Mouse (Mus musculus): ENCODE results near the gene Mdm2. TPM values are rescaled to one million over a fixed set of nuclear protein-coding genes. Genes with fewer than 3 reads are reported as not detected.
"Not testable (repeated sequence)": the region's sequence is repeated elsewhere in the genome, so short reads cannot be mapped to it uniquely, and the experiment has no call there.

Gene Mdm2
- polyA plus RNA-seq, 1 experiment from 2014 or later: 55.3 TPM

GRCm38 (mm10) chr10:117736573-117736972, 26.0 kb upstream of the Mdm2 start:
- Histone ChIP-seq H3K4me3 (ENCODE audit: low read length) (no peak overlapping the region), H3K4me1 (ENCODE audit: control insufficient read depth, insufficient read depth, low read length) (peaks cover 3% of the 10 kb centered on the region; the same call in 1 of the 2 replicates), H3K27ac (ENCODE audit: low read length) (no peak overlapping the region), H3K4me2 (ENCODE audit: low read depth, low read length) (no peak overlapping the region), H3K9me3 (replicated peaks; ENCODE audit: control insufficient read depth, low read length) (no peaks in the 10 kb centered on the region), H3K27me3 (ENCODE audit: control insufficient read depth, insufficient read depth, low read length) (no peaks in the 10 kb centered on the region), H3K36me3 (ENCODE audit: control insufficient read depth, insufficient read depth) (peaks cover 12% of the 10 kb centered on the region), H3K9ac (ENCODE audit: low read length) (no peak overlapping the region)
- WGBS: 85% methylated on average over 5 of the region's 5 CpGs
- ATAC-seq (replicated peaks; ENCODE audit: extremely low read depth, insufficient read depth, low FRiP score): no peak

- 79% methylated on average over 11 of the region's 12 CpGs for WGBS
- not testable (repeated sequence) for ATAC-seq (replicated peaks; ENCODE audit: extremely low read depth, insufficient read depth, low FRiP score); H3K9ac ChIP-seq (ENCODE audit: low read length); H3K9me3 ChIP-seq (replicated peaks; ENCODE audit: control insufficient read depth, low read length); H3K27ac ChIP-seq (ENCODE audit: low read length); H3K4me2 ChIP-seq (ENCODE audit: low read depth, low read length); H3K4me1 ChIP-seq (ENCODE audit: control insufficient read depth, insufficient read depth, low read length); H3K27me3 ChIP-seq (ENCODE audit: control insufficient read depth, insufficient read depth, low read length); H3K4me3 ChIP-seq (ENCODE audit: low read length)
- peaks cover 12% of the 10 kb centered on the region for H3K36me3 ChIP-seq (ENCODE audit: control insufficient read depth, insufficient read depth)
Observed at GRCm38 (mm10) chr10:117735396-117735795, 24.8 kb upstream of the Mdm2 start.

GRCm38 (mm10) chr10:117734104-117734852, 23.7 kb upstream of the Mdm2 start:
- not testable (repeated sequence) for H3K4me2 ChIP-seq (ENCODE audit: low read depth, low read length); ATAC-seq (replicated peaks; ENCODE audit: extremely low read depth, insufficient read depth, low FRiP score); H3K36me3 ChIP-seq (ENCODE audit: control insufficient read depth, insufficient read depth)

GRCm38 (mm10) chr10:117733626-117734025, 23.1 kb upstream of the Mdm2 start:
- not testable (repeated sequence) for H3K4me3 ChIP-seq (ENCODE audit: low read length); H3K9ac ChIP-seq (ENCODE audit: low read length); H3K27ac ChIP-seq (ENCODE audit: low read length); ATAC-seq (replicated peaks; ENCODE audit: extremely low read depth, insufficient read depth, low FRiP score); H3K4me2 ChIP-seq (ENCODE audit: low read depth, low read length); H3K4me1 ChIP-seq (ENCODE audit: control insufficient read depth, insufficient read depth, low read length); H3K27me3 ChIP-seq (ENCODE audit: control insufficient read depth, insufficient read depth, low read length); H3K36me3 ChIP-seq (ENCODE audit: control insufficient read depth, insufficient read depth); H3K9me3 ChIP-seq (replicated peaks; ENCODE audit: control insufficient read depth, low read length)
- 25% methylated on average over 7 of the region's 8 CpGs for WGBS

More at GRCm38 (mm10) chr10:117734104-117734852, 23.7 kb upstream of the Mdm2 start:
- not testable (repeated sequence) for H3K4me1 ChIP-seq (ENCODE audit: control insufficient read depth, insufficient read depth, low read length); H3K27ac ChIP-seq (ENCODE audit: low read length); H3K4me3 ChIP-seq (ENCODE audit: low read length); H3K9ac ChIP-seq (ENCODE audit: low read length); H3K27me3 ChIP-seq (ENCODE audit: control insufficient read depth, insufficient read depth, low read length); H3K9me3 ChIP-seq (replicated peaks; ENCODE audit: control insufficient read depth, low read length)
- WGBS: 58% methylated on average over 9 of the region's 10 CpGs

- ATAC-seq (replicated peaks; ENCODE audit: extremely low read depth, insufficient read depth, low FRiP score): no peak
- WGBS: 51% methylated on average over 14 of the region's 14 CpGs
Observed at GRCm38 (mm10) chr10:117732962-117733592, 22.5 kb upstream of the Mdm2 start.

GRCm38 (mm10) chr10:117732184-117732583, 21.6 kb upstream of the Mdm2 start:
- Histone ChIP-seq H3K4me2 (ENCODE audit: low read depth, low read length) (no peak overlapping the region), H3K27me3 (ENCODE audit: control insufficient read depth, insufficient read depth, low read length) (no peaks in the 10 kb centered on the region), H3K9ac (ENCODE audit: low read length) (no peak overlapping the region), H3K27ac (ENCODE audit: low read length) (no peak overlapping the region), H3K4me3 (ENCODE audit: low read length) (no peak overlapping the region), H3K36me3 (ENCODE audit: control insufficient read depth, insufficient read depth) (0 out of 2 replicates have a peak, but pooled peaks cover 3% of the 10 kb centered on the region), H3K4me1 (ENCODE audit: control insufficient read depth, insufficient read depth, low read length) (peaks cover 5% of the 10 kb centered on the region; the same call in 1 of the 2 replicates), H3K9me3 (replicated peaks; ENCODE audit: control insufficient read depth, low read length) (no peaks in the 10 kb centered on the region)
- no peak for ATAC-seq (replicated peaks; ENCODE audit: extremely low read depth, insufficient read depth, low FRiP score)
- WGBS: 80% methylated on average over 5 of the region's 5 CpGs

More at GRCm38 (mm10) chr10:117732962-117733592, 22.5 kb upstream of the Mdm2 start:
- peaks cover 5% of the 10 kb centered on the region; the same call in 1 of the 2 replicates for H3K4me1 ChIP-seq (ENCODE audit: control insufficient read depth, insufficient read depth, low read length)
- H3K4me2 ChIP-seq (ENCODE audit: low read depth, low read length): no peak overlapping the region
- no peak overlapping the region for H3K9ac ChIP-seq (ENCODE audit: low read length)
- 0 out of 2 replicates have a peak, but pooled peaks cover 3% of the 10 kb centered on the region for H3K36me3 ChIP-seq (ENCODE audit: control insufficient read depth, insufficient read depth)
- H3K27ac ChIP-seq (ENCODE audit: low read length): no peak overlapping the region
- no peak overlapping the region for H3K4me3 ChIP-seq (ENCODE audit: low read length)
- H3K9me3 ChIP-seq (replicated peaks; ENCODE audit: control insufficient read depth, low read length): no peaks in the 10 kb centered on the region
- no peaks in the 10 kb centered on the region for H3K27me3 ChIP-seq (ENCODE audit: control insufficient read depth, insufficient read depth, low read length)

- Histone ChIP-seq H3K4me2 (ENCODE audit: low read depth, low read length) (no peak overlapping the region), H3K4me3 (ENCODE audit: low read length) (no peak overlapping the region), H3K27me3 (ENCODE audit: control insufficient read depth, insufficient read depth, low read length) (no peaks in the 10 kb centered on the region), H3K9me3 (replicated peaks; ENCODE audit: control insufficient read depth, low read length) (no peaks in the 10 kb centered on the region), H3K36me3 (ENCODE audit: control insufficient read depth, insufficient read depth) (0 out of 2 replicates have a peak, but pooled peaks cover 1% of the 10 kb centered on the region), H3K27ac (ENCODE audit: low read length) (no peak overlapping the region), H3K9ac (ENCODE audit: low read length) (no peak overlapping the region), H3K4me1 (ENCODE audit: control insufficient read depth, insufficient read depth, low read length) (peaks cover 5% of the 10 kb centered on the region; the same call in 1 of the 2 replicates)
- ATAC-seq (replicated peaks; ENCODE audit: extremely low read depth, insufficient read depth, low FRiP score): no peak
- 49% methylated on average over 14 of the region's 15 CpGs for WGBS
Observed at GRCm38 (mm10) chr10:117731244-117732101, 20.9 kb upstream of the Mdm2 start.

- no peaks in the 10 kb centered on the region for H3K36me3 ChIP-seq (ENCODE audit: control insufficient read depth, insufficient read depth)
- no peak for ATAC-seq (replicated peaks; ENCODE audit: extremely low read depth, insufficient read depth, low FRiP score)
- no peak overlapping the region for H3K27ac ChIP-seq (ENCODE audit: low read length)
- no peak overlapping the region for H3K4me2 ChIP-seq (ENCODE audit: low read depth, low read length)
- no peak overlapping the region for H3K9ac ChIP-seq (ENCODE audit: low read length)
- no peaks in the 10 kb centered on the region for H3K9me3 ChIP-seq (replicated peaks; ENCODE audit: control insufficient read depth, low read length)
- no peaks in the 10 kb centered on the region for H3K27me3 ChIP-seq (ENCODE audit: control insufficient read depth, insufficient read depth, low read length)
- peaks cover 5% of the 10 kb centered on the region; the same call in 1 of the 2 replicates for H3K4me1 ChIP-seq (ENCODE audit: control insufficient read depth, insufficient read depth, low read length)
- H3K4me3 ChIP-seq (ENCODE audit: low read length): no peak overlapping the region
- WGBS: 89% methylated on average over 12 of the region's 12 CpGs
Observed at GRCm38 (mm10) chr10:117730637-117731203, 20.2 kb upstream of the Mdm2 start.
